Mouse (Mus musculus) kidney, adult 2 months (tissue): ENCODE data around the gene Bpgm.

ENCODE experiments used
- CTCF ChIP-seq: fragments of 200-500 bp; conservative IDR thresholded peaks from 2 replicates; pipeline ENCODE4 v1.5.1; 2011; ENCODE audit warnings: low read depth, mild to moderate bottlenecking, control low read depth, low read length, moderate library complexity, mixed read lengths; ENCODE audit not compliant: insufficient read depth, insufficient read length
- POLR2A ChIP-seq: fragments of 200-500 bp; IDR thresholded peaks from one replicate; pipeline ENCODE4 v1.6.1; 2011; ENCODE audit warnings: low read depth, low read length, control low read depth

DNA sequence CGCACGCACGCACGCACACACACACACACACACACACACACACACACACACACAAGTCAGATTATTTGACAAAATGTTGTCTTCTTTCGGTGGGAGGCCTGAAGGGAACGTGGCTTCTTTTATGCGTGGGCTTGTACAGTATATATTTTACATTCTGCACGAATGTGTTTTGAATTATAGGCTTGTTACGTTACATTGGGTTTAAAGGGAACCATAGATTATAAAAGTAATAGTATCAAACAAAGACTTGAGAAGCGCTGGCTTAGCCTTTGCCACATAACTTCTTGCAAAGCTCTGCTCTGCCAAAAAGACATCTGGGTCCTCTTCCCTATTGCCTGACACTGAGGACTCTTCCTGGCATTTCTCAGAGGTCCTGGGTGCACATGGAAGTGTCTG is 68.2 kb downstream of the Bpgm start:
- TF ChIP-seq CTCF (no peak), POLR2A (no peak)
